Mouse (Mus musculus) MEL (cell line): ENCODE measurements around the gene Mafb. TPM values are rescaled to one million over a fixed set of nuclear protein-coding genes. Genes with fewer than 3 reads are reported as not detected.

Experiments used
- DNase-seq: peaks from one replicate; pipeline ENCODE4 v3.0.0; 2011; ENCODE audit warnings: low read depth, low spot score
- H3K27ac ChIP-seq: 2 replicates; pipeline ENCODE4 v1.5.1; 2012; ENCODE audit warnings: low read depth, mild to moderate bottlenecking, control low read depth, low read length, moderate library complexity; ENCODE audit not compliant: control insufficient read depth
- H3K27me3 ChIP-seq, 2 experiments: fragments of 150-350 bp in 1 of 2; sonication (generic) in 1 of 2; 2 replicates each; pipeline ENCODE4 v1.6.1; 2012; ENCODE audit warnings: low read length in 2 of 2, mild to moderate bottlenecking in 2 of 2, improper control_type of control experiment in 1 of 2, moderate library complexity in 1 of 2; ENCODE audit not compliant: insufficient read depth in 2 of 2, control insufficient read depth in 1 of 2
- H3K36me3 ChIP-seq, 2 experiments: 2 replicates each; pipeline ENCODE4 v1.6.1; 2012 to 2014; ENCODE audit warnings: low read length in 2 of 2, improper control_type of control experiment in 1 of 2, inconsistent platforms in 1 of 2, mild to moderate bottlenecking in 1 of 2; ENCODE audit not compliant: insufficient read depth in 2 of 2, control insufficient read depth in 1 of 2
- H3K4me1 ChIP-seq, 2 experiments: fragments of 150-350 bp in 1 of 2; sonication (generic) in 1 of 2; 2 replicates each; pipeline ENCODE4 v1.6.1; 2012; ENCODE audit warnings: low read length in 2 of 2, improper control_type of control experiment in 1 of 2, mild to moderate bottlenecking in 1 of 2; ENCODE audit not compliant: insufficient read depth in 2 of 2, control insufficient read depth in 1 of 2
- H3K4me3 ChIP-seq, 2 experiments: fragments of 150-350 bp in 1 of 2; sonication (generic) in 1 of 2; 2 replicates each; pipeline ENCODE4 v1.5.1; 2012; ENCODE audit warnings: low read depth in 2 of 2, low read length in 2 of 2, mild to moderate bottlenecking in 2 of 2, moderate library complexity in 2 of 2, control low read depth in 1 of 2, improper control_type of control experiment in 1 of 2; ENCODE audit not compliant: control insufficient read depth in 1 of 2, insufficient read depth in 1 of 2
- H3K79me2 ChIP-seq: 2 replicates; pipeline ENCODE4 v1.6.1; 2012; ENCODE audit warnings: mild to moderate bottlenecking, low read length, moderate library complexity; ENCODE audit not compliant: control insufficient read depth, poor library complexity, insufficient read depth
- H3K9ac ChIP-seq: 2 replicates; pipeline ENCODE4 v1.6.1; 2012; ENCODE audit warnings: low read depth, mild to moderate bottlenecking, control low read depth, low read length, moderate library complexity; ENCODE audit not compliant: control insufficient read depth, poor library complexity, severe bottlenecking
- H3K9me3 ChIP-seq: fragments of 150-350 bp; sonication (generic); replicated peaks from 2 replicates; pipeline ENCODE4 v1.6.1; 2012; ENCODE audit warnings: mild to moderate bottlenecking, low read length, improper control_type of control experiment, moderate library complexity; ENCODE audit not compliant: insufficient read depth
- BHLHE40 ChIP-seq: IDR thresholded peaks from 2 replicates; pipeline ENCODE4 v1.6.1; 2012; ENCODE audit warnings: low read depth, mild to moderate bottlenecking, inconsistent platforms, low read length, improper control_type of control experiment, borderline replicate concordance
- CTCF ChIP-seq, 3 experiments: IDR thresholded peaks in 2 of 3; conservative IDR thresholded peaks in 1 of 3; 2 replicates each; pipeline ENCODE4 v1.5.1; 2011 to 2012; ENCODE audit warnings: low read length in 3 of 3, low read depth in 2 of 3, mild to moderate bottlenecking in 2 of 3, improper control_type of control experiment in 1 of 3, inconsistent platforms in 1 of 3, mixed read lengths in 1 of 3, moderate library complexity in 1 of 3; ENCODE audit not compliant: control insufficient read depth in 1 of 3, insufficient read depth in 1 of 3, poor library complexity in 1 of 3, severe bottlenecking in 1 of 3
- E2F4 ChIP-seq: IDR thresholded peaks from 2 replicates; pipeline ENCODE4 v1.6.1; 2011; ENCODE audit warnings: low read depth, low read length, improper control_type of control experiment, borderline replicate concordance
- GABPA ChIP-seq: IDR thresholded peaks from 2 replicates; pipeline ENCODE4 v1.6.1; 2012; ENCODE audit warnings: low read depth, mild to moderate bottlenecking, inconsistent platforms, low read length, improper control_type of control experiment, moderate library complexity
- GATA1 ChIP-seq: IDR thresholded peaks from 2 replicates; pipeline ENCODE4 v1.6.1; 2011; ENCODE audit warnings: low read depth, low read length, improper control_type of control experiment
- KAT2A ChIP-seq: conservative IDR thresholded peaks from 2 replicates; pipeline ENCODE4 v1.6.1; 2012; ENCODE audit warnings: low read depth, low read length, improper control_type of control experiment, inconsistent platforms
- MAFK ChIP-seq: IDR thresholded peaks from 2 replicates; pipeline ENCODE4 v1.6.1; 2011; ENCODE audit warnings: low read depth, mild to moderate bottlenecking, low read length, improper control_type of control experiment, borderline replicate concordance
- MAZ ChIP-seq: IDR thresholded peaks from 2 replicates; pipeline ENCODE4 v1.6.1; 2012; ENCODE audit warnings: low read depth, mild to moderate bottlenecking, inconsistent platforms, low read length, improper control_type of control experiment
- MEF2A ChIP-seq: IDR thresholded peaks from 2 replicates; pipeline ENCODE4 v1.6.1; 2014; ENCODE audit warnings: low read depth, mild to moderate bottlenecking, inconsistent platforms, low read length, improper control_type of control experiment; ENCODE audit not compliant: poor library complexity, insufficient replicate concordance, severe bottlenecking; ENCODE audit errors: extremely low read depth
- MXI1 ChIP-seq: IDR thresholded peaks from 2 replicates; pipeline ENCODE4 v1.6.1; 2011; ENCODE audit warnings: mild to moderate bottlenecking, low read depth, low read length, improper control_type of control experiment
- MYB ChIP-seq: IDR thresholded peaks from 2 replicates; pipeline ENCODE4 v1.6.1; 2011; ENCODE audit warnings: mild to moderate bottlenecking, low read depth, low read length, improper control_type of control experiment
- NELFE ChIP-seq: IDR thresholded peaks from 2 replicates; pipeline ENCODE4 v1.6.1; 2011; ENCODE audit warnings: low read depth, low read length, improper control_type of control experiment
- POLR2AphosphoS2 ChIP-seq: IDR thresholded peaks from 2 replicates; pipeline ENCODE4 v1.6.1; 2011; ENCODE audit warnings: low read length, improper control_type of control experiment
- POLR2AphosphoS5 ChIP-seq: IDR thresholded peaks from 2 replicates; pipeline ENCODE4 v1.6.1; 2012; ENCODE audit warnings: low read depth, borderline replicate concordance, mild to moderate bottlenecking, inconsistent platforms, low read length, moderate library complexity, mixed read lengths
- RAD21 ChIP-seq: IDR thresholded peaks from 2 replicates; pipeline ENCODE4 v1.6.1; 2011; ENCODE audit warnings: mild to moderate bottlenecking, low read depth, low read length, improper control_type of control experiment
- RCOR1 ChIP-seq: IDR thresholded peaks from 2 replicates; pipeline ENCODE4 v1.6.1; 2012; ENCODE audit warnings: low read depth, mild to moderate bottlenecking, inconsistent platforms, low read length, improper control_type of control experiment
- SMC3 ChIP-seq: IDR thresholded peaks from 2 replicates; pipeline ENCODE4 v1.6.1; 2011; ENCODE audit warnings: low read depth, low read length, improper control_type of control experiment
- USF1 ChIP-seq: IDR thresholded peaks from 2 replicates; pipeline ENCODE4 v1.6.1; 2014; ENCODE audit warnings: low read depth, mild to moderate bottlenecking, inconsistent platforms, low read length, improper control_type of control experiment, moderate library complexity
- ZC3H11A ChIP-seq: IDR thresholded peaks from 2 replicates; pipeline ENCODE4 v1.6.1; 2012; ENCODE audit warnings: low read depth, mild to moderate bottlenecking, inconsistent platforms, low read length, improper control_type of control experiment
- ZNF384 ChIP-seq: IDR thresholded peaks from 2 replicates; pipeline ENCODE4 v1.6.1; 2012; ENCODE audit warnings: low read depth, mild to moderate bottlenecking, inconsistent platforms, low read length, improper control_type of control experiment
- polyA plus RNA-seq, 2 experiments: library from polyadenylated mRNA; stranded (reverse) in 1 of 2; unstranded in 1 of 2; fragments of >175 nt in 1 of 2; fragments of >200 nt in 1 of 2; gene quantifications; 2 replicates each; pipeline versions ENCODE4 v1.2.1 to v1.2.4; 2012; ENCODE audit warnings: low replicate concordance in 2 of 2, low read depth in 1 of 2; ENCODE audit not compliant: insufficient read length in 2 of 2, insufficient read depth in 1 of 2, missing spikeins in 1 of 2
- total RNA-seq: library from RNA; depleted of rRNA; stranded (reverse); fragments of 300-350 nt; gene quantifications from 2 replicates; pipeline ENCODE4 v1.2.3, GENCODE M21; 2012

The Mafb gene
- total and polyA plus RNA-seq, 3 experiments = not detected

DNA sequence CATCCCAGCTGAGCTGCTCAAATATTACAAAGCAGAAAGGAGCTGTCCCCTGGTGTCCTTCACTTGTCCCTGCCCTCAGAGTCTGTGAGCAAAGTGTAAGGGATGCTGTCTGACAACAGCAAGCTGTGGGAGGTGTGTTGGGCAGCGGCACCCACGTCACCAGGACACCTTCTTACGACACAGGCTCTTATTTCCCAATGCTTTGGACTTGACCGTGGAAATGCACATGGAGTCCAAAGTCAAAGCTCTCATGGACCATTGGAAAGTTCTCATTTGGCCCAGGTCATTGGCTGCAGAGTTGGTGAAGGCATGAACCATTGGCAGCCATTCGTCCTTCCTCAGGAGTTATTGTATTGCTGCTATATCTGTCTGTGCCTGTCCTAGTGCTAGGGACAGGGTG lies 27.3 kb downstream of the Mafb start:
- Histone ChIP-seq H3K27me3 (no peaks in the 10 kb centered on the region), H3K9me3 (no peaks in the 10 kb centered on the region), H3K4me1 (no peaks in the 10 kb centered on the region), H3K36me3 (no peaks in the 10 kb centered on the region), H3K79me2 (no peaks in the 10 kb centered on the region), H3K9ac (no peak overlapping the region), H3K4me3 (no peak overlapping the region), H3K27ac (no peak overlapping the region)
- no peak for DNase-seq
- no peak for TF ChIP-seq GABPA
- TF ChIP-seq RCOR1 = no peak
- TF ChIP-seq RAD21 = no peak
- no peak for TF ChIP-seq NELFE
- no peak for TF ChIP-seq MEF2A
- no peak for TF ChIP-seq MAFK
- TF ChIP-seq USF1 = no peak
- TF ChIP-seq MYB = no peak
- no peak for TF ChIP-seq E2F4
- TF ChIP-seq ZC3H11A = no peak
- no peak for TF ChIP-seq POLR2AphosphoS5
- no peak for TF ChIP-seq MAZ
- no peak for TF ChIP-seq ZNF384
- TF ChIP-seq GATA1 = no peak
- no peak for TF ChIP-seq BHLHE40
- no peak for TF ChIP-seq CTCF (IDR thresholded peaks at IDR 0.05 in 2 of 3, conservative IDR thresholded peaks at IDR 0.05 in 1 of 3; ENCODE audit: control insufficient read depth in 1 of 3, insufficient read depth in 1 of 3, low read depth in 2 of 3, low read length in 3 of 3, poor library complexity in 1 of 3, severe bottlenecking in 1 of 3)
- no peak for TF ChIP-seq POLR2AphosphoS2
- no peak for TF ChIP-seq SMC3
- TF ChIP-seq MXI1 = no peak

DNA sequence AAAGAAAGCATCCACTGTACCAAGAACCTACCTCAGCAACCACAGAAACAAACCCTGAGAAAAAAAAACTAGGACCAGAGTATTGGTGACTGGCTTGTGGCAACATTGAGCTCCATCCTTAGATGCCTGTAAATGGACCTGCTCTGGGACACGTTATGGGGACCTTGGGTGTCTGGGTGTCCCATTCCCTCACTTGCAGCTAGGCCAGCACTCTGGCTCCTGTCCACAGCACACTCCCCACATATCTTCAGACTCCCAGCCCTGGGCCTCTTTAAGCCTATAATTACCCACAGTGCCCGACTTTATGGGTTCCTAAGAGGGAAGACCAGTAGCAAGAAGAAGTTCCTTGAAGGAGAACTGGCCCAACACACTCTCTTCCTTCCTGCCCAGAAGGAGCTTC lies 30.8 kb downstream of the Mafb start:
- no peaks in the 10 kb centered on the region for H3K9me3 ChIP-seq
- no peaks in the 10 kb centered on the region for H3K27me3 ChIP-seq
- no peaks in the 10 kb centered on the region for H3K4me1 ChIP-seq
- H3K9ac ChIP-seq = no peak overlapping the region
- TF ChIP-seq KAT2A (no peak), MYB (no peak), MAZ (no peak), USF1 (no peak)
- H3K79me2 ChIP-seq = no peaks in the 10 kb centered on the region
- no peak overlapping the region for H3K4me3 ChIP-seq
- no peaks in the 10 kb centered on the region for H3K36me3 ChIP-seq
- H3K27ac ChIP-seq = no peak overlapping the region
- no peak for DNase-seq
